Mouse (Mus musculus) heart, embryonic 16.5 days (tissue): ENCODE data around the gene Lrrn2. TPM values are rescaled to one million over a fixed set of nuclear protein-coding genes. Genes with fewer than 3 reads are reported as not detected.

Source experiments
- ATAC-seq: fragments of 200-750 bp; cut with Nextera tagmentation; replicated peaks from 2 replicates; pipeline ENCODE4 v1.8.0; 2017; ENCODE audit warnings: moderate number of reproducible peaks; ENCODE audit not compliant: insufficient read depth, low FRiP score; ENCODE audit errors: extremely low read depth
- H3K27ac ChIP-seq: fragments of 300-500 bp; sonication (generic); 2 replicates; pipeline ENCODE4 v1.5.1; 2014; ENCODE audit warnings: mild to moderate bottlenecking, low read length, control low read depth, moderate library complexity
- H3K27me3 ChIP-seq: fragments of 300-500 bp; sonication (generic); 2 replicates; pipeline ENCODE4 v1.6.1; 2014; ENCODE audit warnings: low read length, mixed read lengths; ENCODE audit not compliant: control insufficient read depth, insufficient read depth
- H3K36me3 ChIP-seq: fragments of 300-500 bp; sonication (generic); 2 replicates; pipeline ENCODE4 v1.6.1; 2014; ENCODE audit not compliant: control insufficient read depth, insufficient read depth
- H3K4me1 ChIP-seq: fragments of 300-500 bp; sonication (generic); 2 replicates; pipeline ENCODE4 v1.6.1; 2014; ENCODE audit warnings: low read length, mixed read lengths; ENCODE audit not compliant: control insufficient read depth, insufficient read depth
- H3K4me2 ChIP-seq: fragments of 300-500 bp; sonication (generic); 2 replicates; pipeline ENCODE4 v1.6.1; 2014; ENCODE audit warnings: low read depth, mild to moderate bottlenecking, control low read depth, low read length
- H3K4me3 ChIP-seq: fragments of 300-500 bp; sonication (generic); 2 replicates; pipeline ENCODE4 v1.5.1; 2014; ENCODE audit warnings: mild to moderate bottlenecking, control low read depth, low read length
- H3K9ac ChIP-seq: fragments of 300-500 bp; sonication (generic); 2 replicates; pipeline ENCODE4 v1.6.1; 2014; ENCODE audit warnings: low read length, control low read depth
- H3K9me3 ChIP-seq: fragments of 300-500 bp; sonication (generic); replicated peaks from 2 replicates; pipeline ENCODE4 v1.6.1; 2016; ENCODE audit warnings: low read length; ENCODE audit not compliant: control insufficient read depth
- WGBS: fragments of 180-500 bp; shearing (Covaris S2); extraction: QIAGEN DNeasy Blood & Tissue Kit; methylation state at CpG from one replicate; pipeline ENCODE4 v1.1.7; 2014; 5-methylcytosine and 5-hydroxymethylcytosine counted together
- polyA plus RNA-seq: library from polyadenylated mRNA; unstranded; fragments of >200 nt; fragmentation: Nextera tagmentation; extraction: Ambion mirVana; gene quantifications from 2 replicates; pipeline ENCODE4 v1.2.1, GENCODE M21; 2015

Lrrn2 gene
- polyA plus RNA-seq, 1 experiment from 2014 or later, result 8.4 TPM

GRCm38 (mm10) chr1:132879801-132880160 is 292 bp upstream of the Lrrn2 start:
- ATAC-seq, result peak; percentile 38
- peak overlapping the region; percentile 81 for H3K9ac ChIP-seq
- no peaks in the 10 kb centered on the region for H3K36me3 ChIP-seq
- no peaks in the 10 kb centered on the region for H3K9me3 ChIP-seq
- peaks cover 18% of the 10 kb centered on the region for H3K4me1 ChIP-seq
- H3K4me2 ChIP-seq, result peak overlapping the region; percentile 90
- peak overlapping the region; percentile 58 for H3K27ac ChIP-seq
- 8% methylated on average over 8 of the region's 8 CpGs for WGBS
- H3K27me3 ChIP-seq, result peaks cover 30% of the 10 kb centered on the region
- peak overlapping the region; percentile 73 for H3K4me3 ChIP-seq

- 3% methylated on average over 28 of the region's 28 CpGs for WGBS
- peaks cover 22% of the 10 kb centered on the region for H3K4me1 ChIP-seq
- no peak overlapping the region for H3K27ac ChIP-seq
- ATAC-seq, result peak; percentile 12; the same call in 1 of the 2 replicates
- H3K27me3 ChIP-seq, result peaks cover 30% of the 10 kb centered on the region
- H3K4me2 ChIP-seq, result peak overlapping the region; percentile 90
- H3K36me3 ChIP-seq, result no peaks in the 10 kb centered on the region
- no peaks in the 10 kb centered on the region for H3K9me3 ChIP-seq
- peak overlapping the region; percentile 81 for H3K9ac ChIP-seq
- H3K4me3 ChIP-seq, result peak overlapping the region; percentile 73
These were observed 1.1 kb downstream of the Lrrn2 start for GRCm38 (mm10) chr1:132881041-132881761.

DNA sequence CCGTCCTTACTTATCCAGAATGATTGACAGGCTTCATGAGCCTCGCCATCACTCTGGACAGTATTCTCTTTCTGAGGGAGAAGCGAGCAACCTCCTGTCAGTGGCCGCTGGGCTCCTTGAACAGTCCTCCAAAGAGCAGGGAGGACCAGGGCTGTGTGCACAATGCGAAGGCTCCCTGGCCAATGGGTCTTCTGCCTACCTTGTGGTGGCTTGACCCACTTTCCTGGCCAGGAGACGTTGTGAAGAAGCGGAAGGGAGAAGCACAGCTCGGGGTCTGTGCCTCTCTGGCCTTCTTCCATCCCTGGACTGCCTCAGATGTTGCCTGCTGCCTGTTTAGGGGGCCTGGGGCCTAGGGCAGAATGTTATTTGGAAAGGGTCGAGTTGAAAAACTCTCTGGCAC is 1.8 kb downstream of the Lrrn2 start:
- H3K9me3 ChIP-seq, result no peaks in the 10 kb centered on the region
- H3K27me3 ChIP-seq, result peaks cover 30% of the 10 kb centered on the region
- H3K4me2 ChIP-seq, result peak overlapping the region; percentile 90
- 54% methylated on average over 9 of the region's 9 CpGs for WGBS
- peaks cover 22% of the 10 kb centered on the region for H3K4me1 ChIP-seq
- H3K4me3 ChIP-seq, result peak overlapping the region; percentile 73; the same call in 1 of the 2 replicates
- no peak overlapping the region for H3K9ac ChIP-seq
- no peaks in the 10 kb centered on the region for H3K36me3 ChIP-seq
- ATAC-seq, result no peak
- no peak overlapping the region for H3K27ac ChIP-seq

DNA sequence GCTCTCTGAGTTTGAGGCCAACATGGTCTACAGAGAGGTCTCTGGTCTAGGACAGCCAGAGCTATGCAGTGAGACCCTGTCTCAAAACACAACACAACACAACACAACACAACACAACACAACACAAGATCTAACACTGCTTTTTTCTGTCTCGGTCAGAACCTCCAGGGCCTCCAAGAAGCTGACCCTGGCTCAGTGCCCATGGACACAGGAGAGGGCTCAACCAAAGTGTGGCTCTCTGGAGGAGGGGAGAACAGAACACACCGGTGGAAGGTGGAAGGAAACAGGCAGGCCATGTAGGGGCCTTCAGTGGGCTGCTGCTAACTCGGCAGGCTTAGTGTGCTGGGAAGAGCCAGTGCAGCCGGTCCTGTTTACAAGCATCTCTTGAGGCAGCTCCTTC is 5.6 kb downstream of the Lrrn2 start:
- Histone ChIP-seq H3K9me3 (no peaks in the 10 kb centered on the region), H3K9ac (no peak overlapping the region), H3K4me1 (peaks cover 12% of the 10 kb centered on the region)

GRCm38 (mm10) chr1:132886626-132887025 is 6.6 kb downstream of the Lrrn2 start:
- no peaks in the 10 kb centered on the region for H3K36me3 ChIP-seq
- no peak overlapping the region for H3K4me2 ChIP-seq
- WGBS, result 60% methylated on average over 4 of the region's 4 CpGs
- no peak overlapping the region for H3K9ac ChIP-seq
- no peak overlapping the region for H3K4me3 ChIP-seq
- H3K4me1 ChIP-seq, result peaks cover 12% of the 10 kb centered on the region
- ATAC-seq, result no peak
- no peaks in the 10 kb centered on the region for H3K9me3 ChIP-seq
- H3K27ac ChIP-seq, result no peak overlapping the region
- H3K27me3 ChIP-seq, result peaks cover 12% of the 10 kb centered on the region

More for the DNA sequence above, 5.6 kb downstream of the Lrrn2 start:
- H3K4me3 ChIP-seq, result no peak overlapping the region
- WGBS, result 44% methylated on average over 4 of the region's 4 CpGs
- no peak for ATAC-seq
- no peak overlapping the region for H3K4me2 ChIP-seq
- no peak overlapping the region for H3K27ac ChIP-seq
- H3K36me3 ChIP-seq, result no peaks in the 10 kb centered on the region
- H3K27me3 ChIP-seq, result peaks cover 12% of the 10 kb centered on the region

GRCm38 (mm10) chr1:132888811-132889210 is 8.7 kb downstream of the Lrrn2 start:
- H3K9me3 ChIP-seq, result no peaks in the 10 kb centered on the region

DNA sequence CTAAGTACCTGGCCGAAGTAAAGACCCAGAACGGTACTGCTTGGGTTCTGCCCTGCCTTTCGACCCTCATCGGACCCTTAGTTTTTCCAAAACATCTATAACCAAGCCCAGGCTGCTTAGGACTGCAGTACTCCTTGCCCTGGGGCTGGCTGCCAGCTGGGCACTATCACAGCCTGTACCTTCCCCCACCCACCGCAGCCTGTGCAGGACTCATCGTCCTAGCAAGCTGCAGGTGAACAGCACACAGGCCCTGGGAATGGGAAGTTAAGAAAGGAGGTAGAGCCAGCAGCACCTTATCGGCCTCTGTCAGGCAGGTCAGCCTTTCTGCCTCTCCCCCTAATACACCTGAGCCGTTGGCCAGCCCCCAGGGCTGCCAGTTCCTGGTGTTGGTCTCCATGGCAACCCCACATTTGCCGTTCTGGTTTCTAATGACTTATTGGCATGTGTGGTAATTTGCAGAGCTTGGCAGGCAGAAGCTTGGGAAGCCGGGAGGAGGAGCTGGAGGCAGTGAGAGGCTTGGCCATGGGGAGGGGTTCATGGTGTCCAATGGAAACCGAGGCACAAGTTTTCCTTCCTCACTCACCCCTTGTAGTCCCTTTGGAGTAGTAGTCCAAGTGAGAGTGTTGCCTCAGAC is 10.2 kb downstream of the Lrrn2 start:
- no peak overlapping the region for H3K4me2 ChIP-seq
- H3K36me3 ChIP-seq, result no peaks in the 10 kb centered on the region
- H3K27ac ChIP-seq, result no peak overlapping the region
- no peak overlapping the region for H3K4me3 ChIP-seq
- H3K4me1 ChIP-seq, result peaks cover 10% of the 10 kb centered on the region
- no peak overlapping the region for H3K9ac ChIP-seq
- 80% methylated on average over 11 of the region's 11 CpGs for WGBS
- ATAC-seq, result no peak
- H3K27me3 ChIP-seq, result no peaks in the 10 kb centered on the region
- no peaks in the 10 kb centered on the region for H3K9me3 ChIP-seq

More at GRCm38 (mm10) chr1:132888811-132889210, 8.7 kb downstream of the Lrrn2 start:
- Histone ChIP-seq H3K4me3 (no peak overlapping the region), H3K27me3 (no peaks in the 10 kb centered on the region), H3K9ac (no peak overlapping the region), H3K4me2 (no peak overlapping the region), H3K27ac (no peak overlapping the region), H3K4me1 (peaks cover 14% of the 10 kb centered on the region), H3K36me3 (no peaks in the 10 kb centered on the region)
- WGBS, result 69% methylated on average over 4 of the region's 4 CpGs
- ATAC-seq, result no peak

- no peak for ATAC-seq
- WGBS, result 84% methylated on average over 2 of the region's 2 CpGs
- H3K4me3 ChIP-seq, result no peak overlapping the region
These were observed 12.0 kb downstream of the Lrrn2 start for GRCm38 (mm10) chr1:132892065-132892464.

More at GRCm38 (mm10) chr1:132892065-132892464, 12.0 kb downstream of the Lrrn2 start:
- H3K27me3 ChIP-seq, result no peaks in the 10 kb centered on the region
- H3K36me3 ChIP-seq, result no peaks in the 10 kb centered on the region
- no peak overlapping the region for H3K9ac ChIP-seq
- H3K9me3 ChIP-seq, result no peaks in the 10 kb centered on the region
- H3K4me1 ChIP-seq, result peaks cover 6% of the 10 kb centered on the region; the same call in 1 of the 2 replicates
- no peak overlapping the region for H3K27ac ChIP-seq
- no peak overlapping the region for H3K4me2 ChIP-seq
